Mouse (Mus musculus) cerebellum, adult (tissue): ENCODE measurements around the gene Kcnab1.

ENCODE experiments used
- ATAC-seq: cut with Nextera tagmentation; 2 replicates; pipeline ENCODE4 v1.9.2; 2017; ENCODE audit warnings: mild to moderate bottlenecking, moderate library complexity, mixed read lengths; ENCODE audit not compliant: insufficient number of reproducible peaks, low FRiP score, low TSS enrichment

The Kcnab1 gene

GRCm38 (mm10) chr3:65301531-65301930 lies 192.3 kb downstream of the Kcnab1 start:
- ATAC-seq = peak; percentile 32

DNA sequence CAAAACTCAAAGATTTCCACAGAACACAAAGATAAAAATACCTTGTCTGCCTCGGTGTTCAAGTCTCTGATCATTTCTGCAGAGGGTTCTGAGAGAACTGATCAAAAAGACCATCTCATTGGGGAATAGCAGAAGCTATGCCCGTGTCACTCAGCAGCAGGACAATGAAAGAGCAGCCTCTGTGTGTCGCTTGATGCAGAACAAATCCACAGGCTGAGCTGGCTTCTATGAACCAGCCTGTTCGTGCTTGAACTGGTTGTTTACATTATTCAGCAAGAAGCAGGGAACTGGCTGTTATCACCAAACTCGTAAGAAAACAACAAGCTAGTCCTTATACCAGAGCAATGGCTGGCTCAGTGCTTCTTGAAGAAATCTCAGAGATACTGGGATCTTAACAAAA lies 193.4 kb downstream of the Kcnab1 start:
- no peak for ATAC-seq

- no peak for ATAC-seq
Observed at GRCm38 (mm10) chr3:65315837-65316236, 206.7 kb downstream of the Kcnab1 start.

DNA sequence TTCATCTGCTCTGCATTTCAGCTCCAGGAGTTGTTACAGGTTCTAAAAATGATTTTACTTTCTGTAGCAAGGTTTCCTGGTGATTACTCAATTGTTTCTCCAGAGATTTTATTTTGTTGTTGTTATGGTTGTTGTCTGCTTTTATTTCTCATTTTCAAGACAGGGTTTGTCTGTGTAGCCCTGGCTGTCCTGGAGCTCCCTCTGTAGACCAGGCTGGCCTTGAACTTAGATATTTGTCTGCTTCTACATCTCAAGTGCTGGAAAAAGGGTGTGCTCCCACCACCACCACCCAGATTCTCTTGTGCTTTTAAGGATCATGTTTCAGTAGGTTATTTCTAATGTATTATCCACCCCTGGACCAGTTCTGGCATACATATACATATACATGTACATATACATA lies 207.6 kb downstream of the Kcnab1 start:
- ATAC-seq = no peak

DNA sequence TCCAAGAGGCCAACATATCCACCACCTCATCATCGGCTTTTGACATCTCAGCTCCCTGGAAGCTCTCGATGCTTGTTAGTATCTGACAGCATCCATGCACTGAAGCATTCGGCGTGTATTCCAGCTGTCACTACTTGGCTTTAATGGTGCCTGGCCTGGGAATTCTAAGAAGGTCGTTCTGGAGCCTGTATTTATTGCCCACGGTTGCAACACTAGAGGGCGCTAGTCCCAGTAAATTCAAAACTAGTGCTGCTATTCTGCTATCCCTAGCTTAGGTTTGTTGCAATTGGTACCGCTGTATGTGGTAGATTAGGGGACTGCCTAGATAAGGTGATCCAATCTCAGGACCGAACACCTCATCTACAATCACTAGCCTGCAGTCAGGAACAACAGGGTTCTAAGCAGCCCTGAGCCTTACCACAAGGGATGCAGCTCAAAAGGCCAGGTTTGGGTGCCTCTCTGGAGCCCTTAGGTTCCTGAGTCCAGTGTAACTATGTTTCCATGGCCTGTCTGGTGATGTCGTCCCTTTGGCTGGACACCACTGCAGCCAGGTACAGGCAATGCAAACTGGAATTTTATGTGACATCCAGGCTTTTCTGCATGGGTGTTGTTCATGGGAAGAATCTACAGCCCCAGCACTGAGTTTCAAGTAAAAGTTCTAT lies 208.8 kb downstream of the Kcnab1 start:
- ATAC-seq = no peak

GRCm38 (mm10) chr3:65319248-65320008 lies 210.2 kb downstream of the Kcnab1 start:
- no peak for ATAC-seq

DNA sequence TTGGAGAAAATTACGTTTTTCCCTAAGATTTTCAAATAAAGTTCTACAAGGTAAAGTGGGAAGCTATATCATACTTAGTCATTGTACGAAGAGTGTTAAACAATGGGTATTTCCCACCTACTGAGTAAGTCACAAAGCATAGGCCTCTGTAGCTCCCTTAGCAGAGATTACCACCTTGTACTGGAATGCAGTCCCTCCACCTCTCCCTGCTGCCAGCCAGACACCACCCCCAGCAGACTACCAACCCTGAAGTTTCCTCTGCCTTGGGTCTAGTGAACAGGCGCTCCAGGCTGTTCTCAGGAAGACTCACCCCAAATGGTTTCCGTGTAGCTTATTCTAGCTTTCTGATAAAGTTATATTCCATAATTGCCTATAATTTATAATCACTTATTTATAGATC lies 211.8 kb downstream of the Kcnab1 start:
- ATAC-seq = no peak

DNA sequence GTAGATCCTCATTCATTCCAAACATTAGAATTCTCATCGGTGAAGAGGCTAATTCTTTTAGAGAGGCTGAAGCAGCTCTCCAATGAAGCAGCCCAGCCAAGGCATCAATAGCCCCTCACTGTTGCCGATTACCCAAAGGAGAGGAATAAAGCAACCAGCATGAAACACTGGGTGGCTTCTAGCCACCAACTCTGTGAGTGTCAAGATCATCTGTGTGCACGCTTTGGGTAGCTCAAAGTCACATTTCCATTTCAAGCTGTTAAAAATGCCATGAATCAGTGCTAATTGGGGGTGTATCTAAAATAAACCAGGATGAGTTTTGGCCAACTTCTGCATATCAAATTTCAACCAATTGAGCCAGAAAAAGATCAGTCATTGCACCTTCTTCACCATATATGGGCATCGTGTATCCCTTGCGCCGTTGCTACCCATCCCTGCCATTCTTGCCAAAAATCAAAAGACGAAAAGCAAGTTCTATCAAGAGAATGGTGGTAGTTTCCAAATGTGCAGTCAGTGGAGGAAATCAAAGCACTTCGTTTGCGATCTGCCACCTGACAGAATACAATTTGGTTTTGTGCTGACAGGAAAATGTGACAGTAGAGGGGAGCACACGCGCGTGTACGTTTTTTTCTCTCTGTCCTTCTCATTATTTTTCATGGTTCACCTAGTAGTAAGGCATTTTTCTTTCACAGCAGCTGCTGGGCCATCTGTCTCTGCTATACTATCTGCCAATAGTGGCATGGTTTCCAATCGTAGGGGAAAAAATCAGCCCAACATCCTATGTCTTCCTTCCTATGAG lies 213.0 kb downstream of the Kcnab1 start:
- ATAC-seq = peak; percentile 81

DNA sequence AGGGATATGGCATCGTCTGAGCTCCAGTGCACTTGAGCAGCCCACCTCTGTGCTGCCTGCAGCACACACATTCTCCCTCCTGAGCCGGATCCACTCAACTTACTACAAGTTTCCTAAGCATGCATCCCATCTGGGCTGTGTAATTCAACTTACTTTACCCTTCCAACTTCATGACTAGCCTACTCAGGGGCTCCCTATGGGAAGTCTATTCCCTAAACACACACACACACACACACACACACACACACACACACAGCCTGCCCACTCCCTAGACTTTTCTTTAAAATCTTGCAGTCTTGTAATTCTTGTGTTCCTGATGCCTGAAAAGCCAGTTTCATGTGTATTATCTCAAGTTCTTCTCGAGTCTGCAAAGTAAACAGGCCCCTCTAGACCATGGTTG lies 216.1 kb downstream of the Kcnab1 start:
- no peak for ATAC-seq

- ATAC-seq = no peak
Observed at GRCm38 (mm10) chr3:65328814-65329213, 219.6 kb downstream of the Kcnab1 start.

DNA sequence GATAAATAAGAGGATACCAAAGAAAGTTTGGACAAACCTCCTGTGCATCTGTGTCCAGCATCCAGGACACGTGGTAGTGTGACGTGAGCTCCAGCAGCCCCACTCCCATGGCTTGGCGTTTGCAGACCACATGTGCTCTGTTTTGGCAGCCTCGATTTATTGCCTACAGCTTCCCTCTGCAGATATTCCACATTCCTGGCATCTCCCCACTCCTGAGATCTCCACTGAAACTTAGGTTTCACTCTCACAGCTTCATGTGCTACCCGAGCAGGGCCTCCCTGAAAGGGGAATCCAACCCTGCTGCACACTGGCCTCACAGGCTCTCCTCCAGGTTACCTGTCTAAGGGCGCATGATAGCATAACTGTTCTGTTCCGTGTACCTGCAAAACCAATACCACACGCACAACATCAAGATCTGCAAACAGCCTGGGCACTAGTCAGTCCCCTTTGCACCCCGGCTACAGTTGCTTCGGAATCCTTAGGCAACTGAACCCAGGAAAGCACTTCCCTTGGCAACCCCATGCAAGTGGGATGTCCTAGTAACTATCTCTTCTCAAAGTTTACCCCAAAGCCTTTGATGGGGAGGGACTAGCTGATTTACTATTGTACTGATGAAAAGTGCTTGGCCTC lies 228.8 kb downstream of the Kcnab1 start:
- ATAC-seq = no peak

DNA sequence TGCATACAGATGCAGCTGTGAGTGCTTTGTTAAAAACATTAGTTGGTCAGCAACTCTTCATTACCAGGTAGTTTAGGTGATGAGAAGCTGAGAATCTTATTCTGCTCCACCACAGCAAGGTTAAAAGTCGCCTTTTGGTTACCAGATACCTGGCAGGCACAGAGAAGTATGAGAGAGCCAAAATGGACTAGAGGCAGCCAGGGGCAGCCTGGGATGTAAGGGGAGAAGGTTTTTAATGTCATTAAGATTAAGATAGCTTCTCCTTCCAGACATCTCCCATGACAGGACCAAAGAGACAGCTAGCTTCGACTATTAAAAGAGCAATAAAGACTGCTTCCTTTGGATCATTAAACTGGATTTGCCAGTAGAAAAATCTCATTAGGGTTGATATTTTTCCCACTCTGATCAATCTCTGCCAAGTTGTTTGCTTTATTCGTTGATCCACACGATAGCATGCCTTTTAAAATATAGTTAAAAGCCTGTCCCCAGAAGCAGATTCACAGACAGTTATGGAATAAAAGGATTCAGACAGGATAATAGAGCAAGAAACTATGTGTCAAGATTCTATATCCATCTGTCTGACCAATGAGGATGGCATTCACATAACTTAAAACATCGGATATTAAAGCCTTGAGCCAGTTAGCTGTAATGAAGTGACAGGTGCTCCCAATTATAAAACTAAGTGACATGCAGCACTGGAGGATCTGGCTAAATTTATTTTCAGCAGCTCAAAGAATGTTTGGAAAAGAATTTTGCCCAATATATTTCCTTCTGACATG lies 231.2 kb downstream of the Kcnab1 start:
- no peak for ATAC-seq

GRCm38 (mm10) chr3:65346176-65346575 lies 237.0 kb downstream of the Kcnab1 start:
- no peak for ATAC-seq

GRCm38 (mm10) chr3:65352278-65353127 lies 243.3 kb downstream of the Kcnab1 start:
- no peak for ATAC-seq

DNA sequence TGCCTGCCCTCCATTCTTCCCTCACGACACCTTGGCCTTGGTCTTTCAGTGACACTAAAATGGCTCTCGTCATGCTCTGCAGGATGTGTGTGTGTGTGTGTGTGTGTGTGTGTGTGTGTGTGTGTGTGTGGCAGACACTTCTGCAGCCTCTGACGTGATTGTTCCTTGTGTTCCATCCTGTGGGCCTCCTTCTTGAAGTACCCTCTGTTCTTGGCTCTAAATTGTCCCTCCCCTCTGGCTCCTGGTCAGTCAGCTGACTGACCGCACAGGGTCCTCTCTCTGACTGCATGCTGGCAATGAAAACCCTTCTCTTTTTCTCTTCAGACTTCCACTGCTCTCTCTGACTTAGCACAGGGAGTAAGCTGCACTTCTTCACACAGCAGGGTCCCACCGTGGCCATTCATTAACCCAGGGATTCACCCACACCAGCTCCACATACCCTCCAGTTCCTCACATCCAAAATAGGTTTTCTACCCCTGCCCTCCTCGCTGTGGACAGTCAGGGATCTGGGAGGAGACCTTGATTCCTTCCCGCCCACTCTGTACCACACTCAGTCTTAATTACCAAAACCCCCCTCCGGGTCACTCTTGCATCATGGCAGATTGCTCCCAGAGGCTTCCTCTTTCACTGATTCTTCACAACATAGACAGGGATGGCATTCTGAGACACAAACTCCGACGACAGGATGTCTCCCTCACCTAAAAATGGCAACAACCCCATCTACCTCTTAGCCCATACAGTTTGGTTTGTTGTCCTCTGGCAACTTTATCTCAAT lies 244.3 kb downstream of the Kcnab1 start:
- no peak for ATAC-seq

DNA sequence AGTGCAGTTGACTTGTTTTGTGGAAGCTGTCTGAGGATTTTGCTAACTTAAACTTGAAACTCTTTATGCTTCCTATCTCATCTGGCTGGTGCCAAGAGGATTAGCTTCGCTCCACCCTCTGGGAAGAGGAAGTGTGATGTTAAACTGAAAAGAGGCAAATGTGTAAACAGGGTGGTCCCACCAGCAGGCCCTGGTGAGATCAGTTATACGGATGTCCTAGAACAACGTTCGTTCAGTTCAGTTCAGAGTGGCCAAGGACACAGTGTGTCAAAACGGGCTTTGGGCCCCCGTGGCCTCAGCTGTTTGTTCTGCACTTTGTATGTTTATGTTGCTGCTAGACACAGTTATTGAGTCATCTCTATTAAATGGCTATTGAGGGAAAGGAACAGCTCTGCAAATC lies 246.3 kb downstream of the Kcnab1 start:
- no peak for ATAC-seq

DNA sequence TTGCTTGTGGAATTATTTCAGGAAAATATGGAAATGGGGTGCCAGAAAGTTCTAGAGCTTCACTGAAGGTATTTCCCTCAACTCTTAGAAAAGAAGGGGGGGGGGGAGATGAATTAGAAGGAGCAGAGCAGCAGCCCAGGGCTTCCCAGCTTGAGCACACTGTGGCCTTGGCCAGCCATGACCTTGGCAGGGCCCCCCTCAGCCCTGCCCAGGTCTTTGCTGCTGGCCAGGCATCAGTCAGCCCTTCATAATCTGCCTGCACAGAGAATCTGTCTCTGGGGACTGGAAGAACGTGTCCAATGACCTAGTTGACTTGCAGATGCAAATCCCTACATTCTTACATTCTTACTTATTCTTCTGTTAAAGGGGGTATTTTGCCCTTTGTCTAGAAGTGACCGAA lies 249.1 kb downstream of the Kcnab1 start:
- no peak for ATAC-seq

GRCm38 (mm10) chr3:65358841-65359240 lies 249.7 kb downstream of the Kcnab1 start:
- no peak for ATAC-seq
